Mouse (Mus musculus) kidney, postnatal 14 days (tissue): ENCODE results near the gene Rbbp5.

Experiments used
- DNase-seq: peaks from one replicate; pipeline ENCODE4 v3.0.0; 2022; ENCODE audit warnings: mixed read lengths

The Rbbp5 gene

DNA sequence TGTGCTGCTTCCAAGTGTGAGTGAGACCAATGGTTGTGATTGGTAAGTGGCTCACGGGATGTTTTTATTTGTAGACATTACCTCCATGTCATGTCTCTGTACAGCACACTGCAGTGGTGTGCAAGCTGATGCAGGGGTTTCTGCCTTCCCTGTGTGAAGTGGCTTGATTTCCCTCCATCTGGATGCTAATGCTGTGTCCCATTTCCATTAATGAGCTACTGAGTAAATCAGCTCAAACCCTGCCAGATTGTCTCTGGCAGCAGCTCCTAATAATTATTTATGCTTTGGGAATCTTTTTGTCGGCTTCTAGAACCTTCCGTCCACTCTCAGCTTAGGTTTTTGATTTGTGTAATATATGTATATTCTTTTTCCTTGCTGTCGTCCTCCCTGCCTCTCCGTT, 28.0 kb downstream of the Rbbp5 start:
- DNase-seq = no peak

DNA sequence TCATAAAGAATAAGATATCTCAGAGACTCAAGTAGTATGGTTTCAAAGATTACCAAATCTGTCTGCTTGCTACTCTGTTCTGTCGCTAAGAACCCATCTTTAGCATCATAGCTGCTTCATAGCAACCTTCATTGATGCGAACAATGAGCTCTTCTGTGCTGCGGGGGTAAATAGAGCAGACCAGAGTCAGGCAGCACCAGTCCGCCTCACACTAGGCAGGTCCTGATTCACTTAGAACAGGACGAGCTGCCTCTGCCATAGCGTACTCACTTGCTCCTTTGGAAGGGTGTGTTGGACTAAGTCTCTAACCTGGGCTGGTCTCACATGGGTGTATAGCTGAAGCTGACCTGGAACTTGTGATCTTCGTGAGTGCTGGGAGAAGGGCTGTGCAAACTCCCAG, 28.9 kb downstream of the Rbbp5 start, which contains the start of gene Tmem81:
Gene Tmem81 (plus strand): TSS at position 173 of the 400 bp plus-strand sequence.
- no peak for DNase-seq

GRCm38 (mm10) chr1:132506656-132507055, 29.5 kb downstream of the Rbbp5 start:
- DNase-seq = no peak

GRCm38 (mm10) chr1:132509771-132510170, 32.6 kb downstream of the Rbbp5 start:
- no peak for DNase-seq

DNA sequence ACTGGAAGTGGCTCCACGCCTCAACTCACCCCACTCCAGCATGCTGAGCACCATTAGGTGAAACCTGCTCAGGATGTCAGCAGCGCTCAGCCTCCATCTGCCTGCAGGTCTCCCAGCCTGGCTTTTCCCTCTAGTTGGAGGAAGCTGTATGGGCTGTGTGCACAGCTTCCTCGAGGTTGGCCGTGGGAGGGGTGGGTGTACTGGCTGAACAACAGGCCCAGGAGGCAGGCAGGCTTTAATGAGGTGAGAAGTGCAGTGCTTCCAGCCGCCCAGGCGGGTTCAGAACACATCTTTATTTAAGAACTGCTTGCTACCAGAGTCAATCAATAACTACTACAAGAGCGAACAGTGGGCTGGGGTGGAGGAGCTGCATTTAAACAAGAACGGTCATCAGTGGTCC, 34.4 kb downstream of the Rbbp5 start:
- DNase-seq = no peak

DNA sequence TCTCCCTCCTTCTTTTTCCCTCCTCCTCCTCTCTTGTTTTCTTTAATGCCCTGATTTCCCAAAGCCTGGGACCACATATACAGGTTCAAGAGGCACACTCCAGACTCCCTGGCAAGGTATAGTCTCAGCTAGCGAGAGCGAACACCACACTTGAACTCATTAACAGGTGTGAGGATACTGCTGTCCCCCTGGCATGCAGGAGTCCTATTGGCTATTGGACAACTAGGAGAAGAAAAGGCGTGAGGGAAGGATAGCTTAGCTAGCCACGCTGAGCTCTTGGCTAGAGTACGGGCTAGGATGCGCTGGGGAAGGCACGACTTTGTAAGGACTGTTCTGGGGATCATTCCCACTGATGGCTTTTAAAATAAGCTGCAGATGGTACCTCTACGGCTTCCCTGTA, 34.9 kb downstream of the Rbbp5 start:
- DNase-seq = no peak

GRCm38 (mm10) chr1:132515339-132515738, 38.2 kb downstream of the Rbbp5 start:
- no peak for DNase-seq

DNA sequence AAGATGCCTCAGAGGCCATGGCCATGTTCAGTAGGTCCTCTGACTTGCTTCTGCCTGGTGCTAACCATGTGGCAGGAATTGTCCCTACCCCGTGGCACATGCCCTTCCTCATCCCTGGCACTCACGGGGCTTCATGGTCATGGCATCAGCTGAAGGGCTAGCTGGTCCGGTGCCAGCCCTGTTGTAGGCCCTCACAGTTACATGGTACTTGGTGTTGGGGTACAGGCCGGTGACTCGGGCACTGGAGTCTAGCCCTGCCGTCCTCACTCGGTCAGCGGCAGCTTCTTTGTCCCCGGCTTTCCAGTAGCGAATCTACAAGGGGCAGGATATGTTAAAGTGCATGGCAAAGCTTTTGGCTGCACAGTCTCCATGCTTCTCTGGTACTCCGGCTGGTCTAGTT, 39.6 kb downstream of the Rbbp5 start:
- DNase-seq = no peak

GRCm38 (mm10) chr1:132518621-132519020, 41.5 kb downstream of the Rbbp5 start:
- DNase-seq = no peak

DNA sequence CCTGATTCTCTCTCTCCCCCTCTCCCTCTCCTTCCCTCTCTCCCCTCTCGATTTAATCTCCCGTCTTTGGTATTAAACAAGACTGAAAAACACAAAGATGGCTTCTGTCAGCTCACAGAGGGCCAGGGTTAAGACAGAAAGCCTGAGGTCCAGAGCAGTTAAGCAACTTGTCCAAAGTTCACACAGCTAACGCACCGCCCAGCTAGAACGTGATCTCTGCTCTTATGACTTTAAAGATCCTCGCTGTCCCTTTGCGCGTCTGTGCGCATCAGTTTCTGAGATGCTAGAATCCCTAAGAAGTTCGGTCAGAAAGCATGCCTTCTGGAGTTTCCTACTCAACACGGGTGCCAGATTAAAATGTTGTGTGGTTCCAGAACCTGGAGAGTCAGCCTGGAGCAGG, 42.6 kb downstream of the Rbbp5 start:
- no peak for DNase-seq

- peak; percentile 76 for DNase-seq
Observed at GRCm38 (mm10) chr1:132520764-132521163, 43.6 kb downstream of the Rbbp5 start.

DNA sequence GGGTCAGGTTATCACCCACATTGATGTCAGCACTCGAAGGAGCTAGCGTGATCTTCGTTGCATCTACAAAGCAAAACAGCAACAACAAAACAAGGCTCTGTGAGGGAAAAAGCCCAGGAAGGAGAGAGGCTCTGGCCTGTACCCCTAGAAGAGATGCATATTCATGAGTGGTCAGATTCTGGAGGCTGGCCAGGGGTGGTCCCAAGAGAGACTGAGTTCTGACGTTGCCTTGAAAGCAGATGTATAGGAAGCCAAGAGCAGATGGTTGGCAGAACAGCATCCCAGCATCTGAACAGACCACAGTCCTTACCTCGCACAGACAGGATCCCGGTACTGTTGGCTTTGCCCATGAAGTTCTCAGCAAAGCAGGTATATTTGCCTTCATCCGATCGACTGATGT, 45.9 kb downstream of the Rbbp5 start:
- DNase-seq = no peak

GRCm38 (mm10) chr1:132523920-132524319, 46.8 kb downstream of the Rbbp5 start:
- DNase-seq = no peak

- DNase-seq = peak; percentile 68
Observed at GRCm38 (mm10) chr1:132525832-132526231, 48.7 kb downstream of the Rbbp5 start.

DNA sequence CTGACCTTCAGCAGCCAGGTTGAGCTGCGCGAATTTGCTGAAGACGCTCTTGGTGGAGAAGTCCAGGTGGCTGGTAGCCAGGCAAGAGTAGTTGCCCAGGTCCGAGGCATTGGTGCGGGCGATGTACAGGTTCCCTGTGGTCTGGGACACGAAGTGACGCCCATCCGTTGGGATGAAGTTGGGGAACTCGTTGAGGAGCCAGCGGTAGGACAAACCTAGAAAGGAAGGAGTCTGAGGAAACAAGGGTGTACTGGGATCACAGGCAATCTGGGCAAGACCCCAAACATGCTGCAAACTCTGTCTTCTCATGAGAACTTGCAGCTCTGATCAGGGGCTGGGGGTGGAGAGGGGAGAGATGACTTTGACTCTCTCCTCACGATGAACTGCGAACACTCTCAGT, 50.9 kb downstream of the Rbbp5 start:
- DNase-seq = no peak

- DNase-seq = no peak
Observed at GRCm38 (mm10) chr1:132528647-132529334, 51.6 kb downstream of the Rbbp5 start.

DNA sequence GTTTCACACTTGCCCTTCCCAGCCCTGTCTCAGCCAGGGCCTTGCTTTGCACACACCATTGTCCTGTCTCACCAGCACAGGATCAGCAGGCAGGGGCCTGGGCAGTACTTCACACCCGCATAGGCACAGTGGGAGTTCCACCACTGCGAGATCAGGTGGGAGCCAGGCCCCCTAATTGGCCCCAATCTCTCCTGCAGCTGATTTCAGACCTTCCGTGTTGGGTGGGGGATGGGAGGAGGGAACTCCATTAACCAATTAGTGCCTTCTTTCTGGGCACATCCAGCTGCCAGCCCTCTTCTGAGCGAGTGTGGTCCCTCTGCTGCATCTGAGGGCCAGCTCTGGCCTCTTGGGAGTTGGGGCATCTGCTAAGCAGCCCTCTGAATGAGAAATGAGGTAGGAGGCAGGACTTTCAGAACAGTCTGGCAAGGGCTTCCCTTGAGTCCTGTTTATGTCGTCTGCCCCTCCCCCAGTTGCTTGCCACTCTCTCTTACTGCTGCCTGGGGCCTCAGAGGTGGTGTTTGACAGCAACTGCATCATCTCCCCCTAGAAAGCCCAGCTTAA, 53.5 kb downstream of the Rbbp5 start:
- DNase-seq = no peak

DNA sequence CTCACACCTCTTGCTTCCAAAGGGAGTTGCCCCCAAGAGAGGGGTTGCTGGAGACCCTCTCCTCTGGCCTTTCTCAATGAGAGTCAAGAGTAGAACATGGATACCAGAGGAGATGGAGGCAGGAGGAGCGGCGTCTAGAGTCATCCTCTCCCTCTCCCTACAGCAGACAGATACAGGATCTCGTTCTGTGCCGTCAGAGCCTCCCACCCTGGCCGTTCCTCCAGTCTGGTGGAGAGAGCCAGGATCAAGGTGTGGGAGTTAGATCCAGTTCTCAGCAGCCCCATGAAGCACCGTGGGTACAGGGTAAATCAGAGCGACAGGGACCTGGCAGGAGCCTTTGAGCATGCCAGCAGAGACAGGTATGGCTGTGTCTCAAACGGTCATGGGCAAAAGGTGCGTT, 55.4 kb downstream of the Rbbp5 start:
- no peak for DNase-seq

- DNase-seq = no peak
Observed at GRCm38 (mm10) chr1:132533840-132534239, 56.7 kb downstream of the Rbbp5 start.

DNA sequence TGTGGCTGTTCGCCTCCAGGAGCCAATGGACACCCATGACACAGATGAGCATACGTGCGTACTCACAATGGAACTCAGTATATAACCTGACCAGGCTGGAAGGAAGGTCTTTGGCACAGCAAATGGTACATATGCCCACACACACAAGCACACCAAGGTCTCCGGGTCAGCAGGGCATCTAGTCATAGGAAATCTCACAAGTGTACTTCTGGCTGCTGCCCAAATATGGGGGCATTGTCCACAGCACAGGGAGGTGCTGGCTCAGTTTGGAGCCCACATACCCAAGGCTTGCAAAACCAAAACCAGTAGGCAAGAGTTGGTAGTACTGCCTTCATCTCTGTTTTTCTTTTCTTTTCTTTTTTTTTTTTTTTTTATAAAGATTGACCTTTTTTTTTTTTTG, 58.4 kb downstream of the Rbbp5 start:
- DNase-seq = no peak

GRCm38 (mm10) chr1:132536416-132536815, 59.3 kb downstream of the Rbbp5 start:
- DNase-seq = no peak

DNA sequence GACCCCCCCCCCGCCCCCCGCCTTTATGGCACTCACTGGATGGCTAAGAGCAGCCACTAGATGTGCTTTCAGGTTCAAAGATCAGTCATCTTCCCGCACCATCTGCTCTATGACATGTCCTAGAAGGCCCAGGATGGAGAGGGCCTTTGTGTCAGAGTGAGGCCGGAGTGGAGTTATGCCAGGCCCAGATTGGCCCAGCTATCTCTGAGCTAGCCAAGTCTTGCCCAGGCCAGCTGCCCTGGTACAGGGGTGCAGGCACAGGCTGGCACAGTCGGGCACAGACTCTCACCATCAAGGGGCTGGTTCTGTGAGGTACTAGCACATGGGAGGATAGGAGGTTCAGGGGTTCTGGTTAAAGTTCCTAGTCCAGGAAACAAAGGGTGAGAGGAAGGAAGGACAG, 60.6 kb downstream of the Rbbp5 start:
- no peak for DNase-seq

- no peak for DNase-seq
Observed at GRCm38 (mm10) chr1:132540701-132541100, 63.5 kb downstream of the Rbbp5 start.

DNA sequence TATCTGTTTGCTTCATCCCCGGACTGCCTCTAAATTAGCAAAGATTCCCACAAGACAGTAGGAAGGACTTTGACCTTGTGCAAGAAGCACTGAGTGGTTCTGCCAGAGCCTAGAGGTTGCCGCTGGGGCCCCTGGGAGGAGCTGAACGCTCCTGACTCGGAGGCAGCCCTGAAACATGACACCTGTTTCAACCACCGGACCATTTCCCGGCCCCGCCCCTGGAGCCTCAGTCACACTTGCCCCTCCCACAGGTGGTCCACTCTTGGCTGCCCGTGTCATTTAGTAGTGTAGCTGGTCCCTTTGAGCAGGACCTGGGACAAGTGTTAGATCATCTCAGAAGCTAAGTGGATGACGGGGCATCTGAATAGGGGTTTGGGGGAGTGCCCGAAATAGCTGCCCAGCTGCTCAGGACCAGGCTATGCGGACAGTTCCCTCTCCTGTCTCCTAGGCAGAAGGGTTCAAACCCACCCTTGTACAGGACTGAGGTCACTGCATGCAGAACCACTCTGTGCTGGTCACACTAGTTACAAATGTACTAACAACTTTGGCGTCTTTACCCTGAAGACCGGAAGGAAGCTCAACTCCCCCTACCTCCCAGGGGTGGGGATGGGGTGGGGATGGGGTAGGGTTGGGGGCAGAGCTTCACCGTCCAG, 64.1 kb downstream of the Rbbp5 start:
- DNase-seq = peak; percentile 45
